Mouse (Mus musculus): ENCODE measurements around the gene Tmem247.

Gene Tmem247

DNA sequence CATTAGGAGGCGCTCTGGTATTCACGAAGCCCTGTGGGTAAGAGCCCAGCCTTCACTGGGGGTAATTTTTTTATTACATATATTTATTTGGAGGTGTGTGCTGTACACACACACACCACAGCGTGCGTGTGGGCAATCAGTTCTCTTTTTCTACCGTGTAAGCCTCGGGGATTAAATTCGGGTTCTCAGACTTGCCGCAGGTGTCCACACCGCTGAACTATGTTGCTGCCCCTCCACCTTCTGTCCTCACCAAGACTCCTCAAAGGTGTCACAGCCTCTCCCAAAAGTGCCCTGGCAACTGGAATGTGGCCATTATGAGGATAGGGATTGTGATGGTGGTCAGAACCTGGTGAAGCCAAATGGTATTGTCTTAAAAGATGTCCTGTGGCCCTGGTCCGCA lies at the start of gene Tmem247:
Tmem247 (plus strand) TSS at position 301 of the 400 bp plus-strand sequence.
- DNase-seq (ENCODE audit: low spot score) = no peak

DNA sequence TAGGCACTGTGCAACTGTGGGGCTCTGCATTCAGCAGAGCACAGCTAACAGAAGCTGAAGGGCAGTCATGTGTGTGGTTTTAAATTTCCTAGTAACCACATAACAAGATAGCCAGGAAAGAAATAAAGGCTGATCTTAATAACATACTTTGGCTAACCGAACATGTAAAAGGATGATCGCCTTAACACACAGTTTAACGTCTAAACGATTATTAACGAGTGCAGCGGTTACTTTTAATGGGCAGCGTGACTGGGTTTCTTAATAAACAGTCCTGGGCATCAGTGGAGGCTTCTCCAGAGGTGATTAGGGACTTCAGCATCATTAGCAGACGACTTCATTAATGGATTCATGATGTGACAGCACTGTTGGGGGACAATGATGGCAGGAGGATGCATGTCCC lies 46.6 kb upstream of the Tmem247 start:
- DNase-seq (ENCODE audit: low spot score) = no peak

DNA sequence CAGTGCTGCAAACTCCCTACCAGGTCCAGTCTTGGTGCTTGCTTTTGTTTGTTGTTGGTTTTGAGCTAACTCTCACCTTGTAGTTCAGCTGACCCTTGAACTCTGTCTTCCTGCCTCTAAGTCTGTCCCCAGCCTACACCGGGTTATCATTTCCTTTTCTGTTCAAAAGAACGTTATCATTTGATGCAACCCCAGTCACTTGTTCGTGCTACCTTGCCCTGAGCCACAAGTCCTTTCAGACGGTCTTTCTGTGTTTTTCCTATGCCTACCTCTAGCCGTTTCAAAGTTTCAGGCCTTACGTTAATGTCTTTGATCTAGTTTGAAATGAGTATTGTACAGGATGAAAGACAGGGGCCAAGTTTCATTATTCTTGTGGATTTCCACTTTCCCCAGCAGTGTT lies 44.5 kb upstream of the Tmem247 start:
- no peak for DNase-seq (ENCODE audit: low spot score)

DNA sequence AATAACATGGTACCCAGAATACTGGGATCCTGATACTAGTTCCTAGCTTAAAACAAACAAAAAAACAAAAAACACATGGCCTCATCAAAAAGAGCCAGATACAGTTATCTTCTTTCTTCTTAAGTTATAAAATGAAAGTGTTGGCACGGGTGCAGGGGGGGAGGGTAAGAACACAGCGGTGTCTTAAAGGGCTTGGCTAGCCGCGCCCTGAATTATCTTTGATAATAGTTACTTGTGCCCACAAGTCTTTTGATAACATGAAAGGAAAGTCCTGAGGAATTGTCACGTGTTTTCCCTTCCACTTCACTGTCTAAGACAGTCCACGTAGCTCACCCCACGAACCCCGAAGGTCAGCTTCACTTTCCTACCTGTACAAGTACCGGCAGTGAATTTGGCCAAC lies 40.2 kb upstream of the Tmem247 start:
- no peak for DNase-seq (ENCODE audit: low spot score)

DNA sequence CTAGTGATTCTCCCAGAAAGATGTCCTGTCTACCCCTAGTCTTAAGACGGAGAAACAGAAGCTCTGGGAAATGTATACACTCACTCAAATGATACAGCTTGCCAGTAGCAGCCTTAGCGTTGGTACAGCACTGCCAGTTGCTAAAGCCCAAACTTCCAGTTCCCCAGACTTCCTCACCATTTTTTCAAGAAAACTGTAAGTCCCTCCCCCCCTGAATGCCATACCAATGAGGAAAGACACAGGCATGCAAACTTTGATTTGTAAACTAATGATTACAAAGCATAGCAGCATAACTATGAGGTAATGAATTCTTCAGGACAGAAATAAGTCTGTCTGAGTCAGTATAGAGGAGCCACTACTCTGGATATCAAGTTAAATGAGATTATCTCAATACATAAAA lies 39.4 kb upstream of the Tmem247 start:
- no peak for DNase-seq (ENCODE audit: low spot score)

DNA sequence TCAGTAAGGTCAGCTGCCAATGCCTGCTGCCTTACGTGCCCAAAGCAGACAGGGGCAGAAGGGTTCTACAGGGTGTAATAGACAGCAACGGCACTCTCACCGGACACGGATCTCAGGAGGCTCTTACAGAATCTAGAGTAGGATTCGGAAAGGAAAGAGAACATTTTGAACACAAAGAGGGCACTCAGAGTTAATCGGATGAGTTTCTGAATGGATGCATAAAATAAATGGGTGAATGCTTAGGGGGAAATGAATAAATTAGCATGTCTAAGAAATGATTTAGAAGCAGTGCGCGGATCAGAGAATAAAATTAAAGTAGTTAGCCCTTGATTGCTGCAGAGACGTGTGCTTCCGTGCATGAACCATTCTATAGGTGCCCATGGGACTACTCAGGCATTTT lies 37.1 kb upstream of the Tmem247 start:
- DNase-seq (ENCODE audit: low spot score) = no peak

DNA sequence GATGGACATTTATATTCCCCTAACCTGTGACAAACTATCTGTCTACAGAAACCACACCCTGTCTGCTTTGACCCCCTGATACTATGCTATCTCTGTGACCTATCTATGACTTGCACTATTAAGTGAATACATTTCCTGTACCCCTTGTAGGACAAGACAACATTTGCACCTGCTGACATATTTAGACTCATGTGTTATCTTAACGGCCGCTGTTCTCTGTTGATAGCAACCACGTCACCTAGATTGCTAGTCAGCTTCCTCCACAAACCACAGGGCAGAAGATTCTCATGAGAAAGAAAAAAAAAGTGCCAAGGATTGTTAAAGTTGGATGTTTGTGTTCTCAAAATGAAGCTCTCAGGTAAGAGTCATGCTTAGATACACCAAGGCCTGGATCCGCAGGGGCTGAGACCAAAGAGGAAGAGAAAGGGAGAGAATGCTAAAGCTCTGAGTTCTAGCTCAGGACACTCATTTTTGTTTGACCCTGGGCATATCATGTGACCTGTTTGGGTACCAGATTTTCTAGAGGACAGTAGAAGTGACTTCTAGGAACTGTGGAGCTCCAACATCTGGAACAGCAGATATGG lies 36.6 kb upstream of the Tmem247 start:
- DNase-seq (ENCODE audit: low spot score) = no peak

DNA sequence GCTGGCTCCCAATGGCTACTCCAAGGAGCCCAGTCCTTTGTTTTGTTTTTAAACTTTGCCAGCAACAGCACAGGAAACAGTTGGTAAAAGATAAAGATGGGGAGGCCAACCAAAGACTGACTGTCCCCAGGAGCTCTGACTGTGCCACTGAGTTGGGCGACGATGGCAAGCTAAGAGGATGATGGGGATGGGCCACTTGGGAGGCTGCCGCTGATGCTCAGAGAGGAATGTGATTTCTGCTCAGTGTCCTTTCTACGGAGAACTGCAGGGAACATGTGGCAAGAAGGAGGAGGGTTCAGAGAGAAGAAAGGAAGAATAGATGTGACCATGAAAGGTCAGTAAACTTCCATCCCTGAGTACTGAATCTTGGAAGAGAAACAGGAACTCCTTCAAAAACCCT lies 22.0 kb upstream of the Tmem247 start:
- DNase-seq (ENCODE audit: low spot score) = no peak

DNA sequence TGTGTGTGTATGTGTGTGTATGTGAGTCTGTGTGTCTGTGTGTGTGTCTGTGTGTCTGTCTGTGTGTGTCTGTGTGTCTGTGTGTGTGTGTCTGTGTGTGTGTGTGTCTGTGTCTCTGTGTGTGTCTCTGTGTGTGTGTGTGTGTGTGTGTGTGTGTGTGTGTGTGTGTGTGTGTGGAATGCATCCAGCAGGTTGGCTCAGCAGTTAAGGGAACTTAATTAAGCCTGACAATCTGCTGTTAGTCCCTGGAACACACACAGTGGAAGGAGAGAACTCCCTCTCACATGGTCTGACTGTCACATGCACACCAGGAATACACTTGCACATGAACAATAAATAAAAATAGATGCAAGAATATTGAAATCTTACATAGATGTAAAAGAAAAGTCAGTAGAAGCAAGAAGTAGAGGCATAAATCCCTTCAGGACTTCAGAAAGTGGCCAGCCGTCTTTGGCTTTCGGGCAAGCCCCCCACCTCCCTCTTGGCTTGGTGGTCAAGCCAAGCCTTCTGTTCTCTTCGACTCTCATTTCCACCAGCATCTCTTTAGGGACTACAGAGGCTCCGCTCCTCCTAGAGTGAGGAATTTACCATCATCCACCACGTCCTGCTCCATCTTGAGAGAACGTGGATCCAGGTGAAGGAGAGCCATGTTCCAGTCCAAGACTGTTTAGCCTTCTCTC lies 19.5 kb upstream of the Tmem247 start:
- DNase-seq (ENCODE audit: low spot score) = no peak

DNA sequence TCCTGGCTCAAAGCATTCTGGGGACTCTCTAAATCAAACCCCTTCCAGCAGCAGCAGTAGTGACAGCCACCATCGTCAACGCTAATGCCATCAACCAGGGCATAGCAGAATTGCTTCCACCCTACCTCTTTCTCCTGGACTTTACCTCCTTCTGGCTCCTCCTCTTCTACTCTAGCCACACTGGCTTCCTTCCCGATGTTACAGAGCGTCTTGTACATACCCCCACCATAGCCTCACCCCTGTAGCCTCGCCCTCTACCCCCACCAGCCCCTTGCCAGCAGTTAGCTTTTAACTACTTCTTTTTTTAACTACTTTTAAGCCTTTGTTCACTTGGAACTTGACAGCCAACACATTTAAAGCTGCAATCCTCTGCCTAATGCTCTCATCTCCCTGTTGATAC lies 17.3 kb upstream of the Tmem247 start:
- DNase-seq (ENCODE audit: low spot score) = no peak

DNA sequence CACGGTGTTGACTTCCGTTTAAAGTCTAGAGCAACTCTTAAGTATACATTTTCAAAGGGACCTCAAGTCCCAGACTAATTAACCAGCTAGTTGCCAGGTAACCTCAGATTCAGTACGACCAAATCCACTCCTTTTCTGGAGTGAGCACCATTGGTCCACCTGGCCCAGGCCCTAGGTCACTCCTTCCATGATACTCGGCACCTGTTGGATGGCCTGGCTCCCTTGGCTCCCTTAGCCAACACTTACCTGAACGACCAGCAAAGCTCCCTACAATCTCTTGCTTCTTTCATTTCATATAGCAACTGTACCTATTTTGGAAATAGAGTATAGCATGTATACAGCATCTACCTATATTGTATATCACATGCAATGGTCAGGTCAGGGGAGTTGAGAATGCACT lies 16.6 kb upstream of the Tmem247 start:
- DNase-seq (ENCODE audit: low spot score) = no peak

DNA sequence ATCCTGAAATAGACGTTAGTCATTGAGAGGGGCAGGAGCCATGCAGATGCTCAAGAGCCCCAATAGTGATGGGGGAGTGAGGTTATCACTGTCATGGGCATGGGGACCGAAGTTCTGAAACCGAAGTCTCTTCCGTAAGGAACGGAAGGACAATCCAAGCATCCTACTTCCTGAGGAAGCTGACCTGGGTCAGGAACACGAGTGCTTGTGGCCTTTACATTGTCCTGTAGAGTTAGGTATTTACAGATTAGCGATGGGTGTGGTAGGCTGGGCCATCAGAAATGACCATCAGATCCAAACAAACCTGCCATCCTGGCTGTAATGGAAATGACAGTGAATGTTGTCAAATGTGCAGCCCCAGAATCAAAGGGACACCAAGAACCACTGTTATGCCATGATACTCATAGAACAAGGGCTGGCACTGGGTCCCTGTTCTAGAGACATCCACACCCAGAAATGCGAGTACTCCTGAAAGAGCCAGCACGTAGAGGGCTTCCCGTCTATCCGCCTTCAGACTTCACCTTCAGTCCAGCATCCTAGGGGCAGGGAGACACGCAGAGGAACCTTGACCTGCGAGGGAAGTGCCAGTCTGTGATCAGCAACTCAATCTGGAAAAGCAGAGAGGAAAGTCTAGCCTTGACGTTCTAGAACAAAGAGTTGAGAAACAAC lies 14.6 kb upstream of the Tmem247 start:
- no peak for DNase-seq (ENCODE audit: low spot score)

DNA sequence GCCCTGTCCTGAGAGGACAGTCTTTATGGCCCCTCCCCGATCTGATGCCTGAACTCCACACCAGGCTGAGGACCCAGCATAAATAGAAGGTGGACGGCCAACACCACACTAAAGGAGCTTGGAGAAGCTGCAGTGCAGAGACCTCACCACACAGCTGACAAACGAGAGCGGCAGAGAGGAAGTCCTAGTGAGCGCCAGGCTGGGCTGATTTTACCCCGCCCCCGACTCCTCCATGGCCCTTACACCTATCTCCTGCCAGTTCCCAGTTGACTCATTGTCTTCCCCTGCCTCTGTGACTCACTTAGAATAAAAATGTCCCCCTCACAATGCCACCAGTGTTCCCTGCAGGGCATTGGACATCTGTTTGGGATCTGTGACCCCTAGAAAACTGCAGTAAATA lies 13.6 kb upstream of the Tmem247 start:
- no peak for DNase-seq (ENCODE audit: low spot score)

DNA sequence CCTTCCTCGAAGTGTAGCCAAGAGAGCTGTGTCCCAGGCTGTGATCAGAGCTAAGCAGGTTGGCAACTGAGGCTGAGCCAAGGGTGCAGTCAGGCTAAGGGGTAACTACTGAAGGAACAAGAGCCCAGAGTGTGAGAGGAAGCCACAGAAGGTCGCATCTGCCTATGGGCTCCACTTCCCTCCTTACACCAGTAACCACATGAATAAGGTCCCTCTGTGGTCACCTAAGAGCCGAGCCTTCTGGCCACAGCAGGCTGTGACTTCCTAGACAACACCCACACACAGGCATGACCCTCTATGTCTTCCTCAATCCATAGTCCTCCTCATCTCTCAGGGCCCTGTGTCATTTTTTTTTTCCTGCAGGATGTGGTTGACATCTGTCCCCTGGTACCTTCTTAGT lies 12.9 kb upstream of the Tmem247 start:
- DNase-seq (ENCODE audit: low spot score) = no peak

DNA sequence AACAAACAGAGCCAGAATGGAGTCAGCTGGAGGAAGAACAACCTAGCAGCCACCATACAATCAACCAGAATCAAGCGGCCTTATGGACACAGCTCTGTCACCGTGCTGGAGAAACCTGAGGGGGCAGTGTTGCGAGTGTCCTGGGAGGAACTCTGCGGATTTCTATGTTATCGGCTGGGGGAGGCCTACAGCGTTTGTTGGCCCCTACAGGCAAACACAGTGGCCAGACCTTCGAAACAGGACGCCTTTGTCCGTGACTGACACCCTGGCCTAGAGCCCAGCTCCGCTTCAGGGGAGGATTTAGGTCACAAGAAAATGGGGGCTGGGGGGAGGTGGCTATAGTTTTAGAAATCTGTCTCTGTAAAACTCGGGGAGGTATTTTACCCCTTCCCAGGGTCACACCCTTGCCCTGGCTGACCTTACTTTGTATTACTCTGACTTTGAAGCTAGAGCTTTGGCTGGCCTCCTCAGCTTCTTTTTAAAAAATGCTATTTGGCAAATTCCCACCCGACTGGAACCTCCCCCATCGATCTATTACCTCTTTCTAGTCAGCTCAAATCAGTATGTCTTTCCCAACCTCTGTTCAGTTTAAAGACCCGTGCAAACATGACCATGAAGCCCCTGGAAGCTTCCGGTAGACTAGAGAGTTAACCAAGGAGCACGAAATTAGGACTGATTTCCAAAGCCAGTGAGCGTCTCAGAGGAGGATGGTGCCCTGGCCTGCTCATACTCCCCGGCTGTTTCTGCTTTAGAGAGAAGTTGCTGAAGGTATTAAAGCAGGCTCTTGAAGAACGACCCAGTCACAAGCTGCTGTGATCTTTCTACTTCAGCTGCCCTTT lies 11.6 kb upstream of the Tmem247 start:
- peak; percentile 68 for DNase-seq (ENCODE audit: low spot score)

DNA sequence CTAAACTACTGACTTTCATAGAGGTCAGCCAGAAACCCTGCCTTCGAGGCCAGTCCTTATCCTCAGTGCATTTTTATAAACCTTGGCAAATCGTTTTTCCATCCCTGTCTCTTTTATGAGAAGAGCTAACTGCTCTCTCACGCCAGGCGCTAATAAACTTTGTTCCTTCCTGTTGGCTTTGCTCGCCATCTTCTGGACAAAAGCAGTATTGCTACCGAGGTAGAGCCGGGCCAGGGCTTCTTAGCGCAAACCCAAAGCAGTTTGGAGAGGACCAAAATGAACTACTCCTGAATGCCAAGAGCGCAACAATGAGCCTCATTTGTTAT lies 11.0 kb upstream of the Tmem247 start:
- DNase-seq (ENCODE audit: low spot score) = peak; percentile 78

DNA sequence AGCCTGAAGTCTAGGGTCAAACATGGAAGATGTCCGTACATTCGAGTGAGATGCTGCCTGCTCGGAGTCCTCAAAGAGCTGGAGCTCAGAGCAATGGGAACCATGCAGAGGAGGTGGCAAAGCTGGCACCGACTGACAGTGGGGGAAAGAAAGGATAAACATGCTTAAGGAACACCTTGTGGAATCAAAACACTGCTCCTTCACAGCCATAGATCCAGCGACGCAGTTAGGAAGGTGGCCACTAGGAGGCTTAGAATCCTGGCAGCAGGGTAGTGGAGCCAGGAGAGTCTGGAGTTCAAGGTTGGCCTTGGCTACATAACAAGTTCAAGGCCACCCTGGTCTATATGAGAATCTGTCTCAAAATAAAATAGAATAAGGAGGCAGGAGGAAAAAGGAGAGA lies 10.5 kb upstream of the Tmem247 start:
- peak; percentile 45 for DNase-seq (ENCODE audit: low spot score)

DNA sequence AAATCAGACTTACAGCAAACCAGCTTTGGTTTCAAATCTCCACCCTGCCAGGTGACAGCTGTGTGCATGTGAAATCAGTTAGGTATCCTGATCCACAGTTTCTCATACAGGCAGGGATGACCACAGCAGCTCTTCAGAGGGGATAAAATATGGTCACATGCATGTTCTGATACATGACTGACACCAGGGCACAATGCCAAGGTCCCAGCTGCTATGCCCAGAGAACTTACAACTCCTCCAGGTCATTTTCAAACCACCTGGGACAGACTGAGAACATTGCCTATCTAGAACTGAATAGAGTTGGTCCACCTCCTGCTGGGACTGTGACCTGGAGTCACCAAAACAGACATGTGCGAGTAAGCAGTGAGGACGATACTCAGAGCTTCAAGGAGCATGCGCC lies 10.1 kb upstream of the Tmem247 start:
- no peak for DNase-seq (ENCODE audit: low spot score)

DNA sequence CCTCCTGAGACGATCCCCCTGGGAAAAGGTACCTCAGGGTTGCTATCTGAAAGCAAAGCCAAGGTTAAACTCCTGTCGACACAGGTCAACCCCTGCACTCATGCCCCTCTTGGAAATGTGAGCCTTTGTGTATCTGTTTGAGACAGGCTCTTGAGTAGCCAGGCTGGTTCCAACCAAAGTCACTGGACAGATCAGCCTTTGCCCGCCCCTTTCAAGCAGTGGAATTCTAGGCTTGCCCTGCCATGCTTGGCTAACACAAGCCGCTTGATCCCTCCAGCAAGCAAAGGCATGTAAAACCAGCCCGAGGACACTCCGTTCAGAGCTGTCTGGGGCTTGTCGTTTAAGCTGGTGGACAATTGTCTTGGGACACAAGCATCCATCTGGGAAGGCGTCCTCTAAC lies 8.8 kb upstream of the Tmem247 start:
- DNase-seq (ENCODE audit: low spot score) = no peak

DNA sequence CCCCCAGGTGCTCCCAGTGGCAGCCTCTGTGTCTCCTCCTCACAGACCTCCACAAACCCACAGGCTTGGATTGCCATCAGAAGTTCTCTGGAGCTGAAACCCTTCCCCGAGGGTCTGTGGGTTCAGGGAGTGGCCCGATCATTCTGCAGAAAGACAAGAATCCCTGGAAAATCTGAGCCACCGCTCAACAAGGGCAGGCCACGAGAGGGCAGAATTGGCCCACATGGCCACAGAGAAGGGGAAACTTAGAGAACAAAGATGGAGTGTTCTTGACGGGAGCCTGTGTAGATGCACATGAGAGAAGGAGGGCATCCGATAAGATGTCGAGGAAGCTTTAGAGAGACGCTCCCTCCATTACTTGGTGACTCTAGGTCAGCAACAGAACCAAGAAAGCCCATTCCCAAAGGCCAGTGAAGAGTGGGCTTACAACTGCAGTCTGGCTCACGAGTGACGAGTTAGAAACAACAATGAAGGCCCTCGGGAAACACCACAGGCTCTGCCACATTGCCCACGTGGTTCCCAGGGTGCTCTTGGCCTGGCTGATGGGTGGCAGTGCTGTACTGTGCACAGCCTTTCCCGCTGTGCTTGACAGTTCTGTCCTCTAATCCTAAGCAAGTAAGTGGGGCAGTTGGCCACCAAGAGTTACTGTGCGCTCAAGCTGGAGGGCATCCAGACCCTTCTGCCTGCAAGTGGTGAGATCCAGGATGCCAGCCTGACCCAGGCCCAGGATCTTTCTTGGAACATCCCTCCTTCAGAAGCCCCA lies 7.2 kb upstream of the Tmem247 start:
- DNase-seq (ENCODE audit: low spot score) = peak; percentile 67

DNA sequence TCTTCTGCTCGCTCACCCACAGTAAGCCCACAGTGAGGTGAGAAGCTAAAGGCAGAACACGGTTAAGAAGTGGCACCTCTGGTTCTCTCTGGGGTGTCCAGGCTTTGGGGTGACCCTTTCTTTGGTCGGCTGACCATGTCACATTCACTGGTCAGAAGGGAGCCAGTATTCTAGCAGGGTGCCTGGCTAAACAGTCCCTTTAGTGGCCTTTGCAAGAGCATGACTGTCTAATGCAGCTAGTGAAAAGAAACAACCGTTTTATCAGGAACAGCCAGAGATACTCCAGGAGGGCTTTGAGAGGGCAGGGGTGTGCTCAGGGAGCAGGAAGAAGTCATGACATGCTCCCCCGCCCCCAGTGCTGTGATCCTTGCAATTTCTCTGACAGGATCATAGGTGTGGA lies 5.9 kb upstream of the Tmem247 start:
- no peak for DNase-seq (ENCODE audit: low spot score)

DNA sequence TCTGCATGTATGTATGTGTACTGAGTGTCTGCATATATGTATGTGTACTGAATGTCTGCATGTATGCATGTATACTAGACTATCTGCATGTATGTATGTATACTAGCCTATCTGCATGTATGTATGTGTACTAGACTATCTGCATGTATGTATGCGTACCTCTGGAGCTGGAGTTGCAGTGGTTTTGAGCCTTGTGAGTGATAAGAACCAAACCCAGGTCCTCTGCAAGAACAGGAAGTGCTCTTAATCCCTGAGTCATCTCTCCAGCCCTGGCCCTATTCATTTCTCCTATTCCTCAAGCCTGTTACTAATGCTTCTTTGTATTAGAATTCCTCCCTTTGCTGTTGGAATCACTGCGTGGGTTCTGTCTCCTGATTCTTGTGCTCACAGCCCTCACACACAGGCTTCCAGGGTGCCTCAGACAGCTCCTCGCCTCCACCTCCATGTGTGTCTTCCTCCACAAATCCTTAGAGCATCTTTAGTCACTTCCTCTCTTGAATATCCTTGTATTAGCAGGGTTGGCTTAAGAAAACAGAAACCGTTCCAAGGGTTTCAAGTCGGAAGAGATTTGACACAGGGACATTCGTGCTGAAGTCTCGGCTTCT lies 4.0 kb upstream of the Tmem247 start:
- DNase-seq (ENCODE audit: low spot score) = no peak
